Mouse (Mus musculus) effector memory CD4-positive, alpha-beta T cell, adult 5 months (primary cell): ENCODE results near the gene Stap1. TPM values are rescaled to one million over a fixed set of nuclear protein-coding genes. Genes with fewer than 3 reads are reported as not detected.

Experiments
- polyA plus RNA-seq: library from polyadenylated mRNA; unstranded; fragments of 100-300 nt; shearing (Covaris generic); gene quantifications from one replicate; pipeline ENCODE4 v1.2.1, GENCODE M21; 2017

Gene Stap1
- polyA plus RNA-seq = 72.9 TPM

GRCm38 (mm10) chr5:86071538-86071937, at the start of gene Stap1:
TSS of gene Stap1 (plus strand) at chr5:86071746.

GRCm38 (mm10) chr5:86065101-86065875, 6.3 kb upstream of the Stap1 start, which contains the start of gene Cenpc1:
TSS of gene Cenpc1 (minus strand) at chr5:86065583.

Other genes starting within 250 kb of the Stap1 start
- 18.6 TPM for gene Cenpc1, start 6.2 kb upstream of the Stap1 start, polyA plus RNA-seq
- gene Uba6, start 101.1 kb downstream of the Stap1 start, polyA plus RNA-seq = 26.4 TPM
- not detected for gene Gnrhr, start 126.2 kb downstream of the Stap1 start, polyA plus RNA-seq
- gene Tmprss11c, start 217.6 kb downstream of the Stap1 start, polyA plus RNA-seq = not detected